ENCODE assay signal across 8 mouse cellular contexts in genomic region chr9:37207929-37208411, GRCm38 (mm10). TPM values are rescaled to one million over a fixed set of nuclear protein-coding genes. Genes with fewer than 3 reads are reported as not detected.
DNase-seq lines count a peak whose midpoint lies in the region; ATAC-seq lines count a peak whose summit lies in the region.

Gene Tmem218, plus strand, starts transcription at chr9:37208223.

- no peaks in the 10 kb centered on the region for H3K27me3 ChIP-seq in hindbrain, embryonic 11.5 days (ENCODE audit: control insufficient read depth, insufficient read depth, low read length)

- ATAC-seq in hindbrain, embryonic 11.5 days (ENCODE audit: low FRiP score), result peak; percentile 100

- H3K4me2 ChIP-seq in hindbrain, embryonic 11.5 days (replicated peaks; ENCODE audit: low read depth, low read length), result peak within 1 kb of the TSS; percentile 48

- DNase-seq in Muller cell, postnatal 12 days (ENCODE audit: inconsistent ontology term), result peak; percentile 99
- peak; percentile 97 for DNase-seq in cerebellum, adult 9-11 months
- DNase-seq in frontal cortex, adult 2 months (ENCODE audit: extremely low spot score in 1 of 2, low spot score in 1 of 2), result peak; percentile 98 to 99
- DNase-seq in hindbrain, embryonic 11.5 days (ENCODE audit: low spot score), result peak; percentile 96
- peak; percentile 94 for DNase-seq in layer of hippocampus, postnatal 10 days (ENCODE audit: low spot score in 2 of 2)
- peak; percentile 96 for DNase-seq in lung, postnatal 10 days
- peak; percentile 79 for DNase-seq in ovary, postnatal 36 days (ENCODE audit: low spot score)
- peak; percentile 90 for DNase-seq in thymus, postnatal 25 days

- peak within 1 kb of the TSS; percentile 63 for H3K27ac ChIP-seq in hindbrain, embryonic 11.5 days (ENCODE audit: low read depth, low read length)

- H3K36me3 ChIP-seq in hindbrain, embryonic 11.5 days (ENCODE audit: control insufficient read depth, insufficient read depth, low read length), result no peaks in the 10 kb centered on the region

- 0% methylated on average over 21 of the region's 21 CpGs for WGBS in hindbrain, embryonic 11.5 days

- peak within 1 kb of the TSS; percentile 69 for H3K9ac ChIP-seq in hindbrain, embryonic 11.5 days (ENCODE audit: low read depth, low read length)

- H3K9me3 ChIP-seq in hindbrain, embryonic 11.5 days (ENCODE audit: control insufficient read depth, low read length), result no peaks in the 10 kb centered on the region

- H3K4me1 ChIP-seq in hindbrain, embryonic 11.5 days (replicated peaks; ENCODE audit: control insufficient read depth, insufficient read depth, low read length), result no peaks in the 10 kb centered on the region

- H3K4me3 ChIP-seq in hindbrain, embryonic 11.5 days (ENCODE audit: low read depth, low read length), result peak within 1 kb of the TSS; percentile 43

RNA-seq across cellular contexts. Expression of gene Tmem218, which starts in this region (rescaled TPM):
- polyA plus RNA-seq in frontal cortex, adult 2 months (2012; rRNA removed), result 9.0 TPM in 2 replicates
- polyA plus RNA-seq in hindbrain, embryonic 11.5 days (2014; fragmentation: Nextera tagmentation; extraction: Ambion mirVana), result 16.0 and 16.1 TPM in 2 replicates
- total RNA-seq in layer of hippocampus, postnatal 10 days (2021), result 10 to 100 TPM in 1 of 2 experiments, 1 to 10 TPM in 1; 8.9 to 11.5 TPM

Comparison
In these comparisons a context has a peak if more than half of its experiments do, and no peak if none do; other contexts are left out.
1. Peak in every context shown above with its lines: DNase-seq, ATAC-seq, H3K4me3 ChIP-seq and H3K27ac ChIP-seq.